Mouse (Mus musculus) CH12.LX (cell line): ENCODE data around the gene Bud13. TPM values are rescaled to one million over a fixed set of nuclear protein-coding genes. Genes with fewer than 3 reads are reported as not detected.

Source experiments
- DNase-seq: peaks from one replicate; pipeline ENCODE4 v3.0.0-alpha.2; 2013; ENCODE audit errors: extremely low read depth
- H3K27ac ChIP-seq: 2 replicates; pipeline ENCODE4 v1.5.1; 2012; ENCODE audit warnings: low read depth, mild to moderate bottlenecking, control low read depth, moderate library complexity; ENCODE audit not compliant: insufficient read depth
- H3K27me3 ChIP-seq: replicated peaks from 2 replicates; pipeline ENCODE3; 2012; ENCODE audit warnings: inconsistent platforms
- H3K36me3 ChIP-seq, 2 experiments: replicated peaks in 1 of 2; 2 replicates each; pipeline versions ENCODE3 to v1.6.1; 2012; ENCODE audit warnings: inconsistent platforms in 1 of 2, low read length in 1 of 2, mild to moderate bottlenecking in 1 of 2, mixed read lengths in 1 of 2, moderate library complexity in 1 of 2; ENCODE audit not compliant: control insufficient read depth in 1 of 2, insufficient read depth in 1 of 2
- H3K4me1 ChIP-seq, 2 experiments: 2 replicates each; pipeline ENCODE4 v1.6.1; 2012; ENCODE audit warnings: inconsistent platforms in 1 of 2, moderate library complexity in 1 of 2; ENCODE audit not compliant: insufficient read depth in 2 of 2, control insufficient read depth in 1 of 2
- H3K4me2 ChIP-seq: 2 replicates; pipeline ENCODE4 v1.6.1; 2012; ENCODE audit warnings: low read depth, mild to moderate bottlenecking, control low read depth; ENCODE audit not compliant: poor library complexity, insufficient read depth, severe bottlenecking
- H3K4me3 ChIP-seq, 3 experiments: fragments of 150-350 bp in 1 of 3; sonication (generic) in 1 of 3; replicated peaks in 1 of 3; 2 replicates each; pipeline versions ENCODE3 to v1.5.1; 2011 to 2012; ENCODE audit warnings: low read depth in 2 of 3, low read length in 2 of 3, mild to moderate bottlenecking in 2 of 3, moderate library complexity in 2 of 3, control low read depth in 1 of 3, improper control_type of control experiment in 1 of 3, inconsistent platforms in 1 of 3, mixed read lengths in 1 of 3; ENCODE audit not compliant: poor library complexity in 1 of 3
- H3K79me2 ChIP-seq: replicated peaks from 2 replicates; pipeline ENCODE4 v1.6.1; 2012; ENCODE audit warnings: mild to moderate bottlenecking, moderate library complexity; ENCODE audit not compliant: control insufficient read depth, poor library complexity, insufficient read depth, severe bottlenecking; ENCODE audit errors: extremely low read depth
- H3K9ac ChIP-seq: 2 replicates; pipeline ENCODE4 v1.6.1; 2012; ENCODE audit warnings: low read depth, mild to moderate bottlenecking, control low read depth, moderate library complexity; ENCODE audit not compliant: insufficient read depth
- H3K9me3 ChIP-seq: replicated peaks from 2 replicates; pipeline ENCODE3; 2012; ENCODE audit warnings: low read length, inconsistent platforms, mixed read lengths
- CHD2 ChIP-seq: IDR thresholded peaks from 2 replicates; pipeline ENCODE4 v1.6.1; 2011; ENCODE audit warnings: low read length, improper control_type of control experiment
- ELF1 ChIP-seq: IDR thresholded peaks from 2 replicates; pipeline ENCODE4 v1.6.1; 2014; ENCODE audit warnings: low read depth, mild to moderate bottlenecking, inconsistent platforms, low read length, improper control_type of control experiment
- ETS1 ChIP-seq: conservative IDR thresholded peaks from 2 replicates; pipeline ENCODE4 v1.6.1; 2012; ENCODE audit warnings: low read depth, mild to moderate bottlenecking, inconsistent platforms, low read length, improper control_type of control experiment, moderate library complexity
- HCFC1 ChIP-seq: IDR thresholded peaks from 2 replicates; pipeline ENCODE4 v1.6.1; 2012; ENCODE audit warnings: low read depth, mild to moderate bottlenecking, inconsistent platforms, low read length, improper control_type of control experiment
- JUND ChIP-seq: conservative IDR thresholded peaks from 2 replicates; pipeline ENCODE4 v1.6.1; 2011; ENCODE audit warnings: low read depth, low read length, improper control_type of control experiment
- KAT2A ChIP-seq: IDR thresholded peaks from 2 replicates; pipeline ENCODE4 v1.6.1; 2012; ENCODE audit warnings: low read length, improper control_type of control experiment, inconsistent platforms; ENCODE audit not compliant: insufficient replicate concordance
- MXI1 ChIP-seq: IDR thresholded peaks from 2 replicates; pipeline ENCODE4 v1.6.1; 2011; ENCODE audit warnings: mild to moderate bottlenecking, low read depth, low read length, improper control_type of control experiment
- NRF1 ChIP-seq: IDR thresholded peaks from 2 replicates; pipeline ENCODE4 v1.6.1; 2014; ENCODE audit warnings: low read depth, mild to moderate bottlenecking, inconsistent platforms, low read length, improper control_type of control experiment, moderate library complexity
- PAX5 ChIP-seq: IDR thresholded peaks from 2 replicates; pipeline ENCODE4 v1.6.1; 2012; ENCODE audit warnings: low read length, inconsistent platforms, mixed read lengths
- TBP ChIP-seq: conservative IDR thresholded peaks from 2 replicates; pipeline ENCODE4 v1.6.1; 2011; ENCODE audit warnings: low read depth, low read length, improper control_type of control experiment
- TCF12 ChIP-seq: IDR thresholded peaks from 2 replicates; pipeline ENCODE4 v1.6.1; 2014; ENCODE audit warnings: low read depth, mild to moderate bottlenecking, inconsistent platforms, low read length, improper control_type of control experiment
- USF1 ChIP-seq: IDR thresholded peaks from 2 replicates; pipeline ENCODE4 v1.6.1; 2014; ENCODE audit warnings: low read depth, mild to moderate bottlenecking, inconsistent platforms, low read length, improper control_type of control experiment
- ZC3H11A ChIP-seq: IDR thresholded peaks from 2 replicates; pipeline ENCODE4 v1.6.1; 2012; ENCODE audit warnings: low read depth, mild to moderate bottlenecking, inconsistent platforms, low read length, improper control_type of control experiment
- ZMIZ1 ChIP-seq: IDR thresholded peaks from 2 replicates; pipeline ENCODE4 v1.6.1; 2012; ENCODE audit warnings: low read depth, mild to moderate bottlenecking, inconsistent platforms, low read length, improper control_type of control experiment
- dilution Hi-C: fragments of 300-500 bp; cut with MboI; formaldehyde crosslinking; loops from 2 replicates; pipeline ENCODE4 v1.14.3; 2020; ENCODE audit warnings: low sequenced_read_pairs; ENCODE audit not compliant: extremely low pct_unique_long_range_greater_than_20kb, extremely low pct_ligation_motif_present
- in situ Hi-C: fragments of 300-500 bp; cut with MboI; formaldehyde crosslinking; loops from 3 replicates; pipeline ENCODE4 v1.14.3; 2019; ENCODE audit warnings: low sequenced_read_pairs, low pct_ligation_motif_present, low pct_unique_long_range_greater_than_20kb, mixed read lengths
- polyA plus RNA-seq: library from polyadenylated mRNA; unstranded; fragments of >175 nt; gene quantifications from 2 replicates; pipeline ENCODE4 v1.2.1, GENCODE M21; 2012; ENCODE audit warnings: low read depth; ENCODE audit not compliant: insufficient read length
- total RNA-seq, 2 experiments: library from RNA; depleted of rRNA; stranded (reverse); fragments of 300-350 nt in 1 of 2; fragments of >200 nt in 1 of 2; gene quantifications; 2 replicates each; pipeline ENCODE4 v1.2.3; 2012 to 2014

Bud13 gene
- total and polyA plus RNA-seq, 3 experiments = 14.4 to 32.5 (median 15.9) TPM

DNA sequence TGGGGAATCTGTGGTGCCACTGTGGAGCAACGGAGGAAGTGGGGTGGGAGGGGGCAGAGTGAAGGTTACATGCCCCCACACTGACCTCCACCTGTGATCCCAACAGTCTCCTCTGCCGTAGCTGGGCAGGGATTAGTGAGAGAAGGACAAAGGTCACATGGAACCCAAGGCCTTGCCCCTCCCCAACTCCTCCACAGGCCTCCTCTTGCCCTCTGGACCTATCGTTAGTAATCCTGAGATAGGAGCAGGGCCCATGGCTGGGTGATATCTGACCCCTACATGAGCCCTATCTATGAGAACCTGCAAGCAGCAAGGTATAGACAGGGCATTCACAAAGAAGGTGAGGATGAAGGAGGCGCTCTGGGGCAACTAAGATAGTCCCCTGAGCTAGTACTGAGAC lies 47.2 kb upstream of the Bud13 start:
- Histone ChIP-seq H3K27ac (no peak overlapping the region), H3K27me3 (peaks cover 21% of the 10 kb centered on the region), H3K9ac (no peak overlapping the region), H3K9me3 (no peaks in the 10 kb centered on the region), H3K4me3 (no peak overlapping the region), H3K4me1 (no peaks in the 10 kb centered on the region; a peak in 1 of 4 replicates), H3K36me3 (no peaks in the 10 kb centered on the region), H3K4me2 (no peak overlapping the region), H3K79me2 (no peaks in the 10 kb centered on the region)
- dilution Hi-C loops (no loop called here), in situ Hi-C loops (no loop called here)
- TF ChIP-seq MXI1 (no peak), KAT2A (no peak), ZMIZ1 (no peak), PAX5 (no peak), ETS1 (no peak), NRF1 (no peak), ELF1 (no peak)
- DNase-seq = no peak

DNA sequence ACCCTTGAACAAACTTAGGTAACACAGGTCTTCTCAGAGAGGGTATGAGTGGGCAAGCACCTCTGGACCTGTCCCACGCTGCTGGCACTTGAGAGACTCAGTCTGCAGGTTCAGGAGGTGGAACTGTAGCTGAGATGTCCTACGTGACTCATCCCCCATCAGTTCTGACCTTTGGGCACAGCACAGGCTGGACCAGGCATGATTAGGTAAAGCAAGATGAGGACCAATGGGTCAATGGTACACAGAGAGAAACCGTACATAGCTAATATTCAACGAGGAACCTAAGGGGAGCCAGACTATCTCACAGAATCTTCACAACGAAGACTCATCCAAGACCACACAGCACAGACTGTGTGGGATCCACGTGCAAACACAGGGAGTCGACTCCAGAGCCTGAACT lies 44.0 kb upstream of the Bud13 start:
- no peaks in the 10 kb centered on the region for H3K79me2 ChIP-seq
- no peak overlapping the region for H3K4me2 ChIP-seq
- dilution Hi-C loops (no loop called here), in situ Hi-C loops (no loop called here)
- H3K36me3 ChIP-seq = no peaks in the 10 kb centered on the region
- H3K27ac ChIP-seq = no peak overlapping the region
- no peak overlapping the region for H3K4me3 ChIP-seq
- H3K27me3 ChIP-seq = peaks cover 33% of the 10 kb centered on the region
- DNase-seq = no peak
- H3K9me3 ChIP-seq = no peaks in the 10 kb centered on the region
- TF ChIP-seq JUND = no peak
- no peak for TF ChIP-seq KAT2A
- no peak for TF ChIP-seq TCF12
- TF ChIP-seq PAX5 = no peak
- TF ChIP-seq USF1 = no peak
- no peak for TF ChIP-seq ETS1
- no peak for TF ChIP-seq HCFC1
- TF ChIP-seq CHD2 = no peak
- no peak for TF ChIP-seq ZC3H11A
- TF ChIP-seq TBP = no peak
- no peaks in the 10 kb centered on the region; a peak in 1 of 4 replicates for H3K4me1 ChIP-seq
- H3K9ac ChIP-seq = no peak overlapping the region
